Mouse (Mus musculus): ENCODE measurements around the gene Gramd1b. TPM values are rescaled to one million over a fixed set of nuclear protein-coding genes. Genes with fewer than 3 reads are reported as not detected.

Gene Gramd1b
- total and polyA plus RNA-seq, 2 experiments from 2014 or later: 3.2 to 17.4 TPM

DNA sequence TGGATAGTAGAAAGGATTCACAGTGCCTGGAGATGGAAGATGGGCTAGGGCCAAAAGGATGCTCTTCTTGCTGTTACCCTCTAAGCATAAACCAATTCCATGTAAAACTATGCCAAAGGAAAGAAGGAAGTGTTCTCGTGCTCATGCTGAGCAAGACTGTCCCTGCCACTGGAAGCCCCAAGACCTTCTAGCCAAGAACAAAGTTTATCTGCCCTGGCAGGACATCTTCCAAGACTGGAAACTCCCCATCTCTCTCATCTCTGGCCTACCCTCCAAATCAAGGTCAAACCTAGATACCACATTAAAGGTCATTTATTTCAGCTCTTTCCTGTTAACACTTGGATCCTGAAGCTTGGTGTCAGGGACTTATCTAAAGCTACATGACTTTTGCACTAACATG, 236.3 kb downstream of the Gramd1b start:
- H3K27me3 ChIP-seq (ENCODE audit: control insufficient read depth, insufficient read depth, low read length): no peaks in the 10 kb centered on the region
- no peak overlapping the region for H3K9ac ChIP-seq (replicated peaks; ENCODE audit: low read depth, low read length)
- WGBS: 81% methylated on average over 1 of the region's 1 CpGs
- no peak for ATAC-seq (ENCODE audit: insufficient read depth, low read depth)
- H3K4me3 ChIP-seq (ENCODE audit: low read depth, low read length): no peak overlapping the region
- H3K27ac ChIP-seq (ENCODE audit: low read depth): no peak overlapping the region
- H3K4me1 ChIP-seq (ENCODE audit: control insufficient read depth, insufficient read depth): no peaks in the 10 kb centered on the region
- no peak for DNase-seq (ENCODE audit: low spot score)
- TF ChIP-seq EP300 (IDR thresholded peaks at IDR 0.05; ENCODE audit: low read depth) (no peak), CTCF (IDR thresholded peaks at IDR 0.05; ENCODE audit: low read depth) (no peak)
- H3K4me2 ChIP-seq (ENCODE audit: low read depth, low read length): no peak overlapping the region
- no peaks in the 10 kb centered on the region for H3K9me3 ChIP-seq (replicated peaks; ENCODE audit: control insufficient read depth, low read length)
- peaks cover 39% of the 10 kb centered on the region for H3K36me3 ChIP-seq (replicated peaks; ENCODE audit: control insufficient read depth, insufficient read depth, low read length)

DNA sequence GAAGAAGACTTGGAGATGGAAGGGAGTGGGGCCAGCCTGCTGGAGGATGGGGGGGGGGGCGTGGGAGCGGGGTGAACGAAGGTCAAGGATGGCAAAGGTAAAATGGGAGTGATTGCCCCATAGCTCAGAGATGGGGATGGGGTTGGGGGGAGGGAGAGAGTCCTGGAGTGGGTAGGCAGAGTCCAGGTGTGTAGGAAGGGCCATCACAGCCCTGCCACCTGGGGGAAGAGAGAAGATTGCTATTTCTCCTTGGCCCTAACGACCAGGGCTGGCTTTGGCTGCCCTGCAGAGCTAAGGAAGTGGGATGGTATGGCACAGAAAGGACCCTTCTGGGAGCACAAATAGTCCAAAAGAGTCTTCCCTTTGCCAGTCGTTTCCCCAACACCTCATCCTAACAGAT, 237.0 kb downstream of the Gramd1b start:
- WGBS: 84% methylated on average over 5 of the region's 5 CpGs
- ATAC-seq (ENCODE audit: insufficient read depth, low read depth): no peak
- Histone ChIP-seq H3K27me3 (ENCODE audit: control insufficient read depth, insufficient read depth, low read length) (no peaks in the 10 kb centered on the region), H3K9me3 (replicated peaks; ENCODE audit: control insufficient read depth, low read length) (no peaks in the 10 kb centered on the region), H3K36me3 (replicated peaks; ENCODE audit: control insufficient read depth, insufficient read depth, low read length) (peaks cover 32% of the 10 kb centered on the region), H3K27ac (ENCODE audit: low read depth) (no peak overlapping the region), H3K9ac (replicated peaks; ENCODE audit: low read depth, low read length) (no peak overlapping the region), H3K4me2 (ENCODE audit: low read depth, low read length) (no peak overlapping the region), H3K4me3 (ENCODE audit: low read depth, low read length) (no peak overlapping the region), H3K4me1 (ENCODE audit: control insufficient read depth, insufficient read depth) (no peaks in the 10 kb centered on the region)
- DNase-seq (ENCODE audit: low spot score): no peak
- TF ChIP-seq EP300 (IDR thresholded peaks at IDR 0.05; ENCODE audit: low read depth): no peak
- no peak for TF ChIP-seq CTCF (IDR thresholded peaks at IDR 0.05; ENCODE audit: low read depth)

DNA sequence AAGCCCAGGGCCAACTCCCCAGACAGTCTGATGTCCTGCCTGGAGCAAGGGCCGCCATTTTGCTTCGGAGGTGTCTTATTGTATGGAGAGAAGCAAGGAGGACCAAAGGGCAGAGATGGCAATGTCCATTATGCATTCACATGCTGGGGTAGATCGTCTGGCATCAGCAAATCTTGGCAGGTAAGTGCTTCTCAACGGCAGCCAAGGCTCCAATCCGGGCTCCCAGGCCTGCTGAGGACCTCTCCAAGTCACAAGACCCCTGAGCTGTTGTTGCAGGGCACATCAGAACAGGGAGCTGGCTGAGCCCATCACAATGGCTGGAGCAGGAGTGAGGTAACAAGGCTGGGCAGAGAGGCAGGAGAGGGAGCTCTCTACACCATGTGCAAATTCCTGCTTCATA, 237.4 kb downstream of the Gramd1b start:
- no peaks in the 10 kb centered on the region for H3K9me3 ChIP-seq (replicated peaks; ENCODE audit: control insufficient read depth, low read length)
- peaks cover 28% of the 10 kb centered on the region for H3K36me3 ChIP-seq (replicated peaks; ENCODE audit: control insufficient read depth, insufficient read depth, low read length)
- WGBS: 82% methylated on average over 5 of the region's 5 CpGs
- no peak overlapping the region for H3K9ac ChIP-seq (replicated peaks; ENCODE audit: low read depth, low read length)
- H3K27ac ChIP-seq (ENCODE audit: low read depth): no peak overlapping the region
- ATAC-seq (ENCODE audit: insufficient read depth, low read depth) (no peak), DNase-seq (ENCODE audit: low spot score) (no peak)
- no peaks in the 10 kb centered on the region for H3K4me1 ChIP-seq (ENCODE audit: control insufficient read depth, insufficient read depth)
- TF ChIP-seq CTCF (IDR thresholded peaks at IDR 0.05; ENCODE audit: low read depth) (no peak), EP300 (IDR thresholded peaks at IDR 0.05; ENCODE audit: low read depth) (no peak)
- no peak overlapping the region for H3K4me2 ChIP-seq (ENCODE audit: low read depth, low read length)
- H3K27me3 ChIP-seq (ENCODE audit: control insufficient read depth, insufficient read depth, low read length): no peaks in the 10 kb centered on the region
- H3K4me3 ChIP-seq (ENCODE audit: low read depth, low read length): no peak overlapping the region

DNA sequence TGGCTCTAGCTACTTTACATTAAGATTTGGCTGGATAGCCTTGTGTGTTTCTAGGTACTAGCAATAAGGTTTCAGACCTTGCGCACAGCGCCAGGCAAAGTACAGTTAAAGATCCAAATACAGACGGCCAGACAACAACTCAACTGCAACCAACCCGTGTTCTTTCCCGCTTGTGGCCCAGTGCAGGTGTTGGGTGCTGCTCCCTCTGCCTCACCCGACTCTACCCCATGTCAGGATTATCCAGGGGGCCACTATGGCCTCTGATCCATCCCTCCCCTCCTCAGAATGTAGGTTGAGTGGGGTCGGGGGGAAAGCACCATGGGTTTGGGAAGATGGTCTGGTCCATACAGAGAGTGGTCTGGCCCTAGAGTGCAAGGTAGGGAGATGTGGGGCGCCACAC, 237.9 kb downstream of the Gramd1b start:
- Histone ChIP-seq H3K9me3 (replicated peaks; ENCODE audit: control insufficient read depth, low read length) (no peaks in the 10 kb centered on the region), H3K4me3 (ENCODE audit: low read depth, low read length) (no peak overlapping the region), H3K9ac (replicated peaks; ENCODE audit: low read depth, low read length) (no peak overlapping the region), H3K4me1 (ENCODE audit: control insufficient read depth, insufficient read depth) (no peaks in the 10 kb centered on the region), H3K27me3 (ENCODE audit: control insufficient read depth, insufficient read depth, low read length) (no peaks in the 10 kb centered on the region), H3K27ac (ENCODE audit: low read depth) (no peak overlapping the region), H3K4me2 (ENCODE audit: low read depth, low read length) (no peak overlapping the region), H3K36me3 (replicated peaks; ENCODE audit: control insufficient read depth, insufficient read depth, low read length) (peaks cover 24% of the 10 kb centered on the region)
- TF ChIP-seq EP300 (IDR thresholded peaks at IDR 0.05; ENCODE audit: low read depth) (no peak), CTCF (IDR thresholded peaks at IDR 0.05; ENCODE audit: low read depth) (no peak)
- ATAC-seq (ENCODE audit: insufficient read depth, low read depth) (no peak), DNase-seq (ENCODE audit: low spot score) (no peak)
- 94% methylated on average over 8 of the region's 8 CpGs for WGBS

DNA sequence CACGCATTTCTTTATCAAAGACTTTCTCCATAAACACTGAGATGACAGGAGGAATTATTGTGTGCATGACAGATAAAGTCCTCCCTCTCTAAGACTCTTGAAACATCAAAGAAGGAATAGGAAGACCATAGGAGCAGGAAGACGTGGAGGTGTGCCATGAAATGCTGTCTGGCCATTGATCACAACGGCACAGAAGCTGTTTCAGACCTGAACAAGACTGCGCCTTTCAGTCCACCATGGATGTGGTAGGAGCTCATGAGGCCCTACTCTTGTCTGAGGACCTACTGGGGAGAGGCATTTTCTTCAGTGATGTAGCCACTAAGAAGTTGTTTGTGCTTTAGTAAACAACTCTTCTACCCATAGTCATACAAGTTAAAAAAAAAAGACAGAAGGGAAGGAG, 238.7 kb downstream of the Gramd1b start:
- Histone ChIP-seq H3K27me3 (ENCODE audit: control insufficient read depth, insufficient read depth, low read length) (no peaks in the 10 kb centered on the region), H3K4me2 (ENCODE audit: low read depth, low read length) (no peak overlapping the region), H3K27ac (ENCODE audit: low read depth) (no peak overlapping the region), H3K4me1 (ENCODE audit: control insufficient read depth, insufficient read depth) (no peaks in the 10 kb centered on the region), H3K36me3 (replicated peaks; ENCODE audit: control insufficient read depth, insufficient read depth, low read length) (peaks cover 19% of the 10 kb centered on the region), H3K9ac (replicated peaks; ENCODE audit: low read depth, low read length) (no peak overlapping the region), H3K4me3 (ENCODE audit: low read depth, low read length) (no peak overlapping the region), H3K9me3 (replicated peaks; ENCODE audit: control insufficient read depth, low read length) (no peaks in the 10 kb centered on the region)
- WGBS: 80% methylated on average over 4 of the region's 4 CpGs
- ATAC-seq (ENCODE audit: insufficient read depth, low read depth): no peak
- TF ChIP-seq EP300 (IDR thresholded peaks at IDR 0.05; ENCODE audit: low read depth) (no peak), CTCF (IDR thresholded peaks at IDR 0.05; ENCODE audit: low read depth) (no peak)
- no peak for DNase-seq (ENCODE audit: low spot score)

DNA sequence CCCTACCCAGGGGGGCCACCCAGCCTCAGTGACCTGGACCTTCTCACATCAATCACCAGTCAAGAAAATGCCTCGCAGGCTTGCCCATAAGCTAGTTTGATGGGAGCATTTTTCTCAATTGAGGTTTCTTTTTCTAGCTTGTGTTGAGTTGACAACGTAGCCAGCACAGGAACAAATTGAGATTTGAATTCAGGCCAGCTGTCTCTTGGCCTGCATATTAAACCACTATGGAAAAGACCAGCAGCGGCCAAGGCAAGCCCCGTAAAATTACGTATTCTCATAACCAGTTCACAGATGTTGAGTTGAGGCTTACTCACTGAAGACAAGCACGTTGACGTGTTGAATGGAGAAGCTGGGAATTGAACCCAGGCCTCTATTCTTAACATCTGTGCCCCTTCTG, 248.2 kb downstream of the Gramd1b start:
- H3K4me1 ChIP-seq (ENCODE audit: control insufficient read depth, insufficient read depth): no peaks in the 10 kb centered on the region
- no peaks in the 10 kb centered on the region for H3K36me3 ChIP-seq (replicated peaks; ENCODE audit: control insufficient read depth, insufficient read depth, low read length)
- TF ChIP-seq EP300 (IDR thresholded peaks at IDR 0.05; ENCODE audit: low read depth) (no peak), CTCF (IDR thresholded peaks at IDR 0.05; ENCODE audit: low read depth) (no peak)
- ATAC-seq (ENCODE audit: insufficient read depth, low read depth): no peak
- H3K9ac ChIP-seq (replicated peaks; ENCODE audit: low read depth, low read length): no peak overlapping the region
- H3K4me3 ChIP-seq (ENCODE audit: low read depth, low read length): no peak overlapping the region
- DNase-seq (ENCODE audit: low spot score): no peak
- WGBS: 70% methylated on average over 7 of the region's 7 CpGs
- no peaks in the 10 kb centered on the region for H3K9me3 ChIP-seq (replicated peaks; ENCODE audit: control insufficient read depth, low read length)
- H3K4me2 ChIP-seq (ENCODE audit: low read depth, low read length): no peak overlapping the region
- no peak overlapping the region for H3K27ac ChIP-seq (ENCODE audit: low read depth)
- H3K27me3 ChIP-seq (ENCODE audit: control insufficient read depth, insufficient read depth, low read length): no peaks in the 10 kb centered on the region

Measured in heart, postnatal 0 days (tissue).